Mouse (Mus musculus) adrenal gland, postnatal 36 days (tissue): ENCODE data around the gene Pacsin2. TPM values are rescaled to one million over a fixed set of nuclear protein-coding genes. Genes with fewer than 3 reads are reported as not detected.
A peak's percentile ranks its signal among the peaks of the same experiment; 100 is the strongest.

Experiments
- DNase-seq, 2 experiments: peaks; one replicate each; pipeline ENCODE4 v3.0.0; 2021; ENCODE audit warnings: mixed read lengths in 1 of 2
- total RNA-seq, 2 experiments: library from RNA; stranded (reverse); gene quantifications; 2 replicates each; pipeline ENCODE4 v1.2.3; 2021

Gene Pacsin2
- total RNA-seq, 2 experiments from 2014 or later = 85.6 to 94.3 TPM

GRCm38 (mm10) chr15:83332373-83332772 is 132.0 kb downstream of the Pacsin2 start:
- peak; percentile 30 for DNase-seq

- no peak for DNase-seq
Measured at GRCm38 (mm10) chr15:83328952-83329351, 135.5 kb downstream of the Pacsin2 start.

Other genes with a start within 250 kb of the Pacsin2 start
- 10 to 100 TPM in 1 of 2 experiments, 1 to 10 TPM in 1; 6.6 to 10.9 TPM for gene A4galt, start 212.8 kb downstream of the Pacsin2 start, total RNA-seq
- 10 to 100 TPM; 31.2 to 38.4 TPM for gene Arfgap3, start 114.4 kb downstream of the Pacsin2 start, total RNA-seq
- 1 to 10 TPM; 7.6 to 7.7 TPM for gene Ttll1, start 46.3 kb upstream of the Pacsin2 start, total RNA-seq
- 1 to 10 TPM; 4.1 to 4.8 TPM for gene Bik, start 62.3 kb upstream of the Pacsin2 start, total RNA-seq
- gene Tspo, start 99.0 kb upstream of the Pacsin2 start, total RNA-seq = 100 to 1,000 TPM; 495 to 614 TPM
- gene Mcat, start 99.2 kb upstream of the Pacsin2 start, total RNA-seq = 10 to 100 TPM; 35.2 to 39.4 TPM
- gene Ttll12, start 130.6 kb upstream of the Pacsin2 start, total RNA-seq = 10 to 100 TPM; 33.4 to 41.1 TPM